In genomic region chr2:112481564-112481963, GRCm38 (mm10) we compare ENCODE assay signal across 10 mouse cellular contexts. TPM values are rescaled to one million over a fixed set of nuclear protein-coding genes. Genes with fewer than 3 reads are reported as not detected.
DNase-seq lines count a peak whose midpoint lies in the region; ATAC-seq and TF ChIP-seq lines count a peak whose summit lies in the region.
"Had no signal": no experiment of that assay in that cellular context is flagged by ENCODE, and none has a peak within 500 bp of the region (broad histone marks: within the 10 kb centered on the region; RNA-seq: fewer than 3 reads in every experiment).

No protein-coding gene starts in this region.

- in situ Hi-C loops in CH12.LX (cut with MboI; ENCODE audit: low pct_ligation_motif_present, low pct_unique_long_range_greater_than_20kb, low sequenced_read_pairs), result no loop called here

- no peak for TF ChIP-seq EP300 in CH12.LX (IDR thresholded peaks at IDR 0.05; ENCODE audit: low read length)

- TF ChIP-seq CTCF in cerebellum, adult 2 months (IDR thresholded peaks at IDR 0.05; ENCODE audit: borderline replicate concordance, insufficient read depth, low read depth, low read length), result peak; percentile 13; the same call in 1 of the 2 replicates
- TF ChIP-seq CTCF in CH12.LX (conservative IDR thresholded peaks at IDR 0.05 in 1 of 2, IDR thresholded peaks at IDR 0.05 in 1 of 2; ENCODE audit: low read depth in 2 of 2, low read length in 2 of 2), result peak in 1 of 2 experiments; percentile 81; a peak in 2 of 4 replicates
- TF ChIP-seq CTCF in kidney, postnatal 0 days (IDR thresholded peaks at IDR 0.05; ENCODE audit: low read depth), result peak; percentile 83

- 0 out of 2 replicates have a peak overlapping the region, but pooled peaks have one; percentile 48 for H3K4me2 ChIP-seq in CH12.LX (ENCODE audit: insufficient read depth, low read depth, poor library complexity, severe bottlenecking)
- no peak overlapping the region for H3K4me2 ChIP-seq in embryonic facial prominence, embryonic 11.5 days (ENCODE audit: low read depth, low read length)
- no peak overlapping the region for H3K4me2 ChIP-seq in kidney, postnatal 0 days (ENCODE audit: low read length)
- H3K4me2 ChIP-seq in midbrain, embryonic 14.5 days (ENCODE audit: low read length), result no peak overlapping the region

- 0 out of 2 replicates have a peak, but pooled peaks have one; percentile 39 for ATAC-seq in embryonic facial prominence, embryonic 11.5 days (replicated peaks; ENCODE audit: insufficient number of reproducible peaks, low FRiP score, low TSS enrichment, low read depth)
- no peak for ATAC-seq in kidney, postnatal 0 days (replicated peaks; ENCODE audit: low FRiP score, low read depth)
- peak; percentile 48; the same call in 1 of the 2 replicates for ATAC-seq in midbrain, embryonic 14.5 days (ENCODE audit: low FRiP score, low TSS enrichment)

- no peaks in the 10 kb centered on the region for H3K36me3 ChIP-seq in CH12.LX (replicated peaks in 1 of 2; ENCODE audit: control insufficient read depth in 1 of 2, insufficient read depth in 1 of 2, low read length in 1 of 2)
- H3K36me3 ChIP-seq in embryonic facial prominence, embryonic 11.5 days (replicated peaks; ENCODE audit: control insufficient read depth, insufficient read depth, low read depth, low read length), result no peaks in the 10 kb centered on the region
- no peaks in the 10 kb centered on the region for H3K36me3 ChIP-seq in kidney, postnatal 0 days (ENCODE audit: insufficient read depth, low read length)
- no peaks in the 10 kb centered on the region for H3K36me3 ChIP-seq in midbrain, embryonic 14.5 days (ENCODE audit: control insufficient read depth, insufficient read depth, low read length)

- no peaks in the 10 kb centered on the region for H3K4me1 ChIP-seq in cerebellum, adult 2 months (ENCODE audit: control insufficient read depth, insufficient read depth, low read length)
- no peaks in the 10 kb centered on the region for H3K4me1 ChIP-seq in CH12.LX (ENCODE audit: control insufficient read depth in 1 of 2, insufficient read depth in 2 of 2)
- H3K4me1 ChIP-seq in embryonic facial prominence, embryonic 11.5 days (ENCODE audit: control insufficient read depth, insufficient read depth, low read length), result no peaks in the 10 kb centered on the region
- no peaks in the 10 kb centered on the region for H3K4me1 ChIP-seq in kidney, postnatal 0 days (replicated peaks; ENCODE audit: insufficient read depth, low read length)
- no peaks in the 10 kb centered on the region for H3K4me1 ChIP-seq in midbrain, embryonic 14.5 days (ENCODE audit: control insufficient read depth, insufficient read depth, low read length)

- WGBS in cerebellum, adult 2 months, result 0% methylated on average over 2 of the region's 2 CpGs
- 2% methylated on average over 2 of the region's 2 CpGs for WGBS in embryonic facial prominence, embryonic 11.5 days
- 0% methylated on average over 2 of the region's 2 CpGs for WGBS in kidney, postnatal 0 days
- 2% methylated on average over 2 of the region's 2 CpGs for WGBS in midbrain, embryonic 14.5 days

- no peak overlapping the region for H3K27ac ChIP-seq in cerebellum, adult 2 months (ENCODE audit: insufficient read depth, low read length)
- no peak overlapping the region for H3K27ac ChIP-seq in CH12.LX (ENCODE audit: insufficient read depth, low read depth)
- H3K27ac ChIP-seq in embryonic facial prominence, embryonic 11.5 days (replicated peaks; ENCODE audit: low read depth, low read length), result no peak overlapping the region
- H3K27ac ChIP-seq in kidney, postnatal 0 days, result no peak overlapping the region; the same call in 1 of the 2 replicates
- no peak overlapping the region for H3K27ac ChIP-seq in midbrain, embryonic 14.5 days (replicated peaks; ENCODE audit: low read depth, low read length)

- no peaks in the 10 kb centered on the region for H3K9me3 ChIP-seq in CH12.LX (replicated peaks; ENCODE audit: low read length)
- H3K9me3 ChIP-seq in embryonic facial prominence, embryonic 11.5 days (replicated peaks; ENCODE audit: control insufficient read depth, low read length), result no peaks in the 10 kb centered on the region
- no peaks in the 10 kb centered on the region for H3K9me3 ChIP-seq in kidney, postnatal 0 days (replicated peaks; ENCODE audit: low read length)
- H3K9me3 ChIP-seq in midbrain, embryonic 14.5 days (ENCODE audit: control insufficient read depth, low read length), result no peaks in the 10 kb centered on the region

- TF ChIP-seq RAD21 in CH12.LX (IDR thresholded peaks at IDR 0.05; ENCODE audit: low read depth, low read length), result peak; percentile 75

- H3K79me2 ChIP-seq in CH12.LX (replicated peaks; ENCODE audit: control insufficient read depth, extremely low read depth, insufficient read depth, poor library complexity, severe bottlenecking), result no peaks in the 10 kb centered on the region

- H3K9ac ChIP-seq in CH12.LX (ENCODE audit: insufficient read depth, low read depth), result no peak overlapping the region
- H3K9ac ChIP-seq in embryonic facial prominence, embryonic 11.5 days (replicated peaks; ENCODE audit: low read length), result no peak overlapping the region
- H3K9ac ChIP-seq in kidney, postnatal 0 days (ENCODE audit: low read depth, low read length), result no peak overlapping the region
- no peak overlapping the region for H3K9ac ChIP-seq in midbrain, embryonic 14.5 days (replicated peaks; ENCODE audit: low read length)

- TF ChIP-seq POLR2A in cerebellum, adult 2 months (IDR thresholded peaks at IDR 0.05; ENCODE audit: borderline replicate concordance, insufficient read depth, low read length), result no peak
- no peak for TF ChIP-seq POLR2A in CH12.LX (IDR thresholded peaks at IDR 0.05; ENCODE audit: low read depth, low read length)

- no peak for DNase-seq in cerebellum, adult 2 months
- DNase-seq in cerebellum, adult 9-11 months, result no peak
- DNase-seq in CH12.LX (ENCODE audit: extremely low read depth), result peak; percentile 62
- peak; percentile 78 for DNase-seq in embryonic facial prominence, embryonic 11.5 days (ENCODE audit: low spot score)
- peak; percentile 81 for DNase-seq in kidney, postnatal 0 days (ENCODE audit: low spot score)
- DNase-seq in midbrain, embryonic 14.5 days, result peak; percentile 83
- DNase-seq in adrenal gland, postnatal 25 days, result no peak
- DNase-seq in gastrocnemius, postnatal 4 days (ENCODE audit: low spot score in 2 of 2), result no peak

- H3K4me3 ChIP-seq in cerebellum, adult 2 months (replicated peaks; ENCODE audit: insufficient read depth, low read depth, low read length), result no peak overlapping the region
- no peak overlapping the region for H3K4me3 ChIP-seq in CH12.LX (replicated peaks in 1 of 3; ENCODE audit: low read depth in 2 of 3, low read length in 2 of 3, poor library complexity in 1 of 3)
- H3K4me3 ChIP-seq in embryonic facial prominence, embryonic 11.5 days (ENCODE audit: low read depth, low read length), result no peak overlapping the region
- no peak overlapping the region for H3K4me3 ChIP-seq in kidney, postnatal 0 days (replicated peaks; ENCODE audit: low read depth, low read length)
- no peak overlapping the region for H3K4me3 ChIP-seq in midbrain, embryonic 14.5 days (replicated peaks; ENCODE audit: low read depth, low read length)

- dilution Hi-C loops in CH12.LX (cut with MboI; ENCODE audit: extremely low pct_ligation_motif_present, extremely low pct_unique_long_range_greater_than_20kb, low sequenced_read_pairs), result no loop called here

- H3K27me3 ChIP-seq in cerebellum, adult 2 months (ENCODE audit: control insufficient read depth, insufficient read depth, low read length), result no peaks in the 10 kb centered on the region
- H3K27me3 ChIP-seq in CH12.LX (replicated peaks), result no peaks in the 10 kb centered on the region
- H3K27me3 ChIP-seq in embryonic facial prominence, embryonic 11.5 days (ENCODE audit: control insufficient read depth, insufficient read depth, low read length), result no peaks in the 10 kb centered on the region
- no peaks in the 10 kb centered on the region for H3K27me3 ChIP-seq in kidney, postnatal 0 days (ENCODE audit: insufficient read depth, low read length)
- H3K27me3 ChIP-seq in midbrain, embryonic 14.5 days (ENCODE audit: control insufficient read depth, insufficient read depth, low read length), result no peaks in the 10 kb centered on the region

TF ChIP-seq in CH12.LX, 34 proteins besides CTCF, POLR2A, EP300 and RAD21 (continues in another document):
- no peak for TF ChIP-seq MAX (IDR thresholded peaks at IDR 0.05; ENCODE audit: low read length)
- no peak for TF ChIP-seq JUN (IDR thresholded peaks at IDR 0.05; ENCODE audit: insufficient read depth, low read depth, low read length)
- TF ChIP-seq IRF4 (IDR thresholded peaks at IDR 0.05; ENCODE audit: low read depth, low read length), result no peak
- peak; percentile 68 for TF ChIP-seq ZNF384 (IDR thresholded peaks at IDR 0.05; ENCODE audit: low read depth, low read length)

RNA-seq across cellular contexts. Expression of gene Chrm5, which starts 1.0 kb away (rescaled TPM):
- 0.16 and 0.41 TPM in 2 replicates for polyA plus RNA-seq in cerebellum, adult 2 months (2012; rRNA removed)
- total RNA-seq in CH12.LX (2012; rRNA removed) (not detected in 2 replicates), CH12.LX (2014; rRNA removed) (not detected in 2 replicates)
- polyA plus RNA-seq in CH12.LX (2012; ENCODE audit: insufficient read length, low read depth), result not detected in 2 replicates
- not detected in 2 replicates for polyA plus RNA-seq in embryonic facial prominence, embryonic 11.5 days (2014; fragmentation: Nextera tagmentation; extraction: Ambion mirVana)
- polyA plus RNA-seq in kidney, postnatal 0 days (2015; fragmentation: Nextera tagmentation; extraction: Ambion mirVana), result not detected in 2 replicates
- 0.30 and 0.93 TPM in 2 replicates for polyA plus RNA-seq in midbrain, embryonic 14.5 days (2014; fragmentation: Nextera tagmentation; extraction: Ambion mirVana)
- not detected in 2 replicates for total RNA-seq in adrenal gland, postnatal 25 days (2021)
- not detected for total RNA-seq in gastrocnemius, postnatal 4 days (2021)
- total RNA-seq: ES-E14 had no signal
- polyA plus RNA-seq: heart, embryonic 16.5 days had no signal

RNA-seq across cellular contexts. Expression of gene Aven, which starts 11.2 kb away (rescaled TPM):
- 14.6 and 19.1 TPM in 2 replicates for polyA plus RNA-seq in cerebellum, adult 2 months (2012; rRNA removed)
- total RNA-seq in CH12.LX (2012; rRNA removed) (21.2 and 22.9 TPM in 2 replicates), CH12.LX (2014; rRNA removed) (33.9 and 40.1 TPM in 2 replicates)
- 44.3 and 58.5 TPM in 2 replicates for polyA plus RNA-seq in CH12.LX (2012; ENCODE audit: insufficient read length, low read depth)
- 8.3 and 10.0 TPM in 2 replicates for polyA plus RNA-seq in embryonic facial prominence, embryonic 11.5 days (2014; fragmentation: Nextera tagmentation; extraction: Ambion mirVana)
- 5.4 and 6.2 TPM in 2 replicates for polyA plus RNA-seq in kidney, postnatal 0 days (2015; fragmentation: Nextera tagmentation; extraction: Ambion mirVana)
- 3.2 and 4.5 TPM in 2 replicates for polyA plus RNA-seq in midbrain, embryonic 14.5 days (2014; fragmentation: Nextera tagmentation; extraction: Ambion mirVana)
- total RNA-seq in adrenal gland, postnatal 25 days (2021), result 19.2 and 21.4 TPM in 2 replicates
- total RNA-seq in gastrocnemius, postnatal 4 days (2021), result 10 to 100 TPM; 13.7 to 14.4 TPM

RNA-seq across cellular contexts. Expression of gene Emc7, which starts 26.8 kb away (rescaled TPM):
- 40.4 and 41.3 TPM in 2 replicates for polyA plus RNA-seq in cerebellum, adult 2 months (2012; rRNA removed)
- total RNA-seq in CH12.LX (2012; rRNA removed) (16.5 and 17.7 TPM in 2 replicates), CH12.LX (2014; rRNA removed) (25.6 and 28.3 TPM in 2 replicates)
- polyA plus RNA-seq in CH12.LX (2012; ENCODE audit: insufficient read length, low read depth), result 21.3 and 26.6 TPM in 2 replicates
- polyA plus RNA-seq in embryonic facial prominence, embryonic 11.5 days (2014; fragmentation: Nextera tagmentation; extraction: Ambion mirVana), result 10.6 and 12.2 TPM in 2 replicates
- 31.8 and 32.8 TPM in 2 replicates for polyA plus RNA-seq in kidney, postnatal 0 days (2015; fragmentation: Nextera tagmentation; extraction: Ambion mirVana)
- 18.3 and 19.1 TPM in 2 replicates for polyA plus RNA-seq in midbrain, embryonic 14.5 days (2014; fragmentation: Nextera tagmentation; extraction: Ambion mirVana)
- 28.3 and 30.8 TPM in 2 replicates for total RNA-seq in adrenal gland, postnatal 25 days (2021)
- total RNA-seq in gastrocnemius, postnatal 4 days (2021), result 10 to 100 TPM; 15.1 to 16.7 TPM

Comparison
In these comparisons a context has a peak if more than half of its experiments do, and no peak if none do; other contexts are left out.
1. DNase-seq: peak in CH12.LX (single experiment), embryonic facial prominence, embryonic 11.5 days (single experiment), kidney, postnatal 0 days (single experiment) and midbrain, embryonic 14.5 days (single experiment); none in cerebellum, adult 2 months (0 of 2), cerebellum, adult 9-11 months (single experiment), adrenal gland, postnatal 25 days (single experiment) and gastrocnemius, postnatal 4 days (0 of 2).